Mouse (Mus musculus) left cerebral cortex, postnatal 25 days (tissue): Measurements from ENCODE around the gene Arl6ip6. TPM values are rescaled to one million over a fixed set of nuclear protein-coding genes. Genes with fewer than 3 reads are reported as not detected.

Source experiments
- total RNA-seq, 2 experiments: library from RNA; stranded (reverse); gene quantifications; 2 replicates each; pipeline ENCODE4 v1.2.3; 2021

The Arl6ip6 gene
- total RNA-seq, 2 experiments from 2014 or later: 9.5 to 14.1 TPM

Other genes with a start within 250 kb of the Arl6ip6 start
- 10 to 100 TPM; 36.9 to 37.9 TPM for gene Prpf40a, start 442 bp upstream of the Arl6ip6 start, total RNA-seq